Mouse (Mus musculus) cerebellum, adult 2 months (tissue): ENCODE results near the gene Tmem87a.

Source experiments
- CTCF ChIP-seq: fragments of 200-500 bp; IDR thresholded peaks from 2 replicates; pipeline ENCODE4 v1.5.1; 2011; ENCODE audit warnings: low read depth, mild to moderate bottlenecking, control low read depth, low read length, moderate library complexity, borderline replicate concordance; ENCODE audit not compliant: insufficient read depth
- POLR2A ChIP-seq: fragments of 200-500 bp; IDR thresholded peaks from 2 replicates; pipeline ENCODE4 v1.6.1; 2011; ENCODE audit warnings: low read length, control low read depth, borderline replicate concordance; ENCODE audit not compliant: insufficient read depth

GRCm38 (mm10) chr2:120392406-120392805 is 11.5 kb downstream of the Tmem87a start:
- TF ChIP-seq CTCF (no peak), POLR2A (no peak)
